Mouse (Mus musculus) embryo, embryonic 11 days (tissue): Measurements from ENCODE around the gene Trappc6b.

ENCODE experiments used
- DNase-seq: peaks from one replicate; pipeline ENCODE4 v3.0.0-alpha.2; 2015

Trappc6b gene

GRCm38 (mm10) chr12:59053976-59054375, 7.3 kb downstream of the Trappc6b start:
- DNase-seq = no peak

DNA sequence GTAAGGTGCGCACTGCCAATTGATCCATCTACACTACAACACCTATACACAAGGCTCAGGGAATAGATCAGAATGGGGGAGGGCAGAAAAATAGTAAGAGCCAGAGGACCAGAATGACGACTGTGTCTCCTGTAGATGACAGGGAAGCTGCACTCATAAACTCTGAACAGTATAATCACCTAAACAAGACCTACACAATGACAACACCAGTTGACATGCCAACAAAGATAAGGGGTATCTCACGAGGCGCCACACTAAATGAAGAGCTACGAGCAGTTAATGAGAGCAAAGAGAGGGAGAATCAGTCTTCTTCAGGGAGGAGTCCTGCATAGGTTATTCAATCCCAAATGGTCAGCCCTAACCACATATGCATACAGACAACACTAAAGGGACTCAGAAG, 8.1 kb downstream of the Trappc6b start:
- no peak for DNase-seq

GRCm38 (mm10) chr12:59052470-59052869, 8.8 kb downstream of the Trappc6b start:
- DNase-seq = no peak

- DNase-seq = no peak
Observed at GRCm38 (mm10) chr12:59040851-59041250, 20.4 kb downstream of the Trappc6b start.

DNA sequence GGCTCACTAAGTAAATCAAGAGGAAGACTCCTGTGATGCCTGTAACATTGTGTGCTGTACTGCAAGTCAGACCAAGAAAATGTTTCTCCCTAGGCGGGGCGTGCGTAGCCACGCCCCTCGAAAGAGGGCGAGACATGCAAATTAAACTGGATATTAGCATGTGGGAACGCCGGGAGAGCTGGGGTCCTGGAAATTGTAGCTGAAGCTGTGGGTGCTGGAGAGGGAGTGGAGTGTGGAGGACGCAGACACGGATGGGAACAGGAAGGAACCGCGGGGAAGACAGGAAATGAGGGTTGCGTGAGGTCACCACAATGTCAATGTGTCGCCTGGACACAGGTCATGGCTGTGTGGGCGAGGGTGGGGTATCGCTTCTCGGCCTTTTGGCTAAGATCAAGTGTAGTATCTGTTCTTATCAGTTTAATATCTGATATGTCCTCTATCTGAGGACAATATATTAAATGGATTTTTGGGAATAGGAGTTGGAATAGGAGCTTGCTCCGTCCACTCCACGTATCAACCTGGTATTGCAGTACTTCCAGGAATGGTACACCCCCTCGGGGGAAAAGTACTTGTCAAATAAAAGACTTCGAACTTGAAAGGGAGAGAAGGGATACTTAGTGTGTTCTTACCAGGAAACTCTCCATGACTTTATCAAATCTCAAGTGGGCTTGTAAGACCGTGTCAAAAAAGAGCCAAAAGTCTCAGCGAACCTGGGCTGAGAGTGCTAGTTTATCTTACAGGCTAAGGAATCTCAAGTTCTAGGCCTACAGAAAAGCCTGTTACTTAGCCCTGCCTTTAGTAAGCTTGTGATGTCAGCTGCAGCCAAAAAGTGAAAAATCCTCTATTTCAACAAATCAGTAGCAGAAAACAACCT, 21.1 kb downstream of the Trappc6b start:
- DNase-seq = peak; percentile 88

DNA sequence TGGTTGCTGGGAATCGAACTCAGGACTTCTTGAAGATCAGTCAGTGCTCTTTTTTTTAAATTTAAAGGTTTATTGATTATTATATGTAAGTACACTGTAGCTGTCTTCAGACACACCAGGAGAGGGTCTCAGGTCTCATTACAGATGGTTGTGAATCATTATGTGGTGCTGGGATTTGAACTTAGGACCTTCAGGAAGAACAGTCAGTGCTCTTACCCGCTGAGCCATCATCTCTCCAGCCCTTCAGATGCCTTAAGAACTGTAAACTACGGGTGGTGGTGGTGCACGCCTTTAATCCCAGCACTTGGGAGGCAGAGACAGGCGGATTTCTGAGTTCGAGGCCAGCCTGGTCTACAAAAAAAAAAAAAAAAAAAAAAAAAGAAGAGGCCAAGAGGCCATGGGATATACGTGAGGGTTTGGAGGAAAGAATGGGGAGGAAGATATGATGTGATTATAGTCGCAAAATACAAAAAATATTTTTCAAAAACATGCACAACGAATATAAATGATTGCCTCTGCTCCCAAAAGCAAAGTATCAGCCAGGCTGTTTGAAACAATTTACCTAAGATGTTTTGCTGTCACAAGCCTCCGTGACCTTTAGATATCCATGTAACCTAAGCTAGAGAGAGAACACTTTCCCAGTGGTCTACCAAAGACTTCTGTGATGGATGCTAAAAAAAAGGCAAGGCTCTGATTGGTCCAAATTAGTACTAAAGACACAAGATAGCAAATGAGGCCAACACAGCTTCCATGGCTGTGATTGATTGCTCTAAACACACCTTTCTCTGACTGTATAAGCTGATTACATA, 21.9 kb downstream of the Trappc6b start:
- no peak for DNase-seq

GRCm38 (mm10) chr12:59032101-59032500, 29.2 kb downstream of the Trappc6b start:
- no peak for DNase-seq

DNA sequence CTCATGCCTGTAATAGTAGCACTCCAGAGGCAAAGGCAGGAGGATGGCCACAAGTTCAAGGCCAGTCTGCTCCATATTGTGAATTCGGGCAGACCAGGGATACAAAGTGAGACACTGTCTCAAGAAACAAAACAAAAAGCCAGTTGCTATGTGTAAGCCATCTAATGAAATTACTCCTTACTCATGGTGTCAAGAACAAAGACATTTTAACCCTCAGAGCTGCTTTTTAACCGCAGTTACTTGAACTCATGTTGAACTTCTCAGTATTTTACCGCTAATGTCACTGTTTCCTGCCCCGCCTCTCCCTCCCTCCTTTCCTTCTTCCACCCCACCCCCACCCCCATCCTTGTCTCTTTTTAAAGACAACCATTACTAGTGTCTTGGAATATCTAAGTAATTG, 40.0 kb downstream of the Trappc6b start:
- DNase-seq = no peak

DNA sequence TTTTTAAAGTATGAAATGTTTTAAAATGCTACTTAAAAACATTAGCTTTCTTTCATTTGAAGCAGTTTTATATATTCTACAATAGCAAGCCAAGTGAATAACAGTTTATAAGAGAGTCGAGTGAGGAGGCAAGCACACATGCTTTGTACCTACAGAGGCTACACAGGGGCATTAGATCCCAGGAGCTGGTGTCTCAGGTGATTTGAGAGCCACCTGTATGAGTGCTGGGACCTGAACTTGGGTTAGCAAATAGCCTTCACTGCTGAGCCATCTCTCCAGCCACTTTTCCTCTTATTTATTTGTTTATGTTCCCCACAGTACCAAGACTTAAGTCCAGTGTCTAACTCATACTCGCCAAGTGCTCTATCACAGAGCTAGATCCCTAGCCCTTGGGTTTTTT, 41.4 kb downstream of the Trappc6b start:
- DNase-seq = no peak

DNA sequence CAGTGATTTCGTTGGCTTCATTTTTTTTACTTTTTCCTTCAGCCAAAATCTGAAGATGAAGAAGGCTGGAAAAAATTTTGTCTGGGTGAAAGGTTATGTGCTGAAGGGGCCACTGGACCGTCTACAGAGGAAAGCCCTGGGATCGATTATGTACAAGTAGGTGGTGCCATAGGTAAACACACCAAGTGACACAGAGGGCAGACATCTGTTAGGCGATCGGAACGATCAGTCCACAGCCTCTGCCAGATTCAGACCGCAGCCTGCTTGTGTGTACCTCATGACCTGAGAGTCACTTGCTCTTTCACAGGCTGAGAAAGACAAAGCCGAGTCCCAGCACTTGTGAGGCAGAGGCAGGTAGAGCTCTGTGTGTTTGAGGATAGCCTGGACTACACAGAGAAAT, 43.3 kb downstream of the Trappc6b start:
- no peak for DNase-seq

GRCm38 (mm10) chr12:59013234-59013633, 48.0 kb downstream of the Trappc6b start, which contains the start of gene Gemin2:
Gene Gemin2 (plus strand): TSS chr12:59013393.
- peak; percentile 97 for DNase-seq

DNA sequence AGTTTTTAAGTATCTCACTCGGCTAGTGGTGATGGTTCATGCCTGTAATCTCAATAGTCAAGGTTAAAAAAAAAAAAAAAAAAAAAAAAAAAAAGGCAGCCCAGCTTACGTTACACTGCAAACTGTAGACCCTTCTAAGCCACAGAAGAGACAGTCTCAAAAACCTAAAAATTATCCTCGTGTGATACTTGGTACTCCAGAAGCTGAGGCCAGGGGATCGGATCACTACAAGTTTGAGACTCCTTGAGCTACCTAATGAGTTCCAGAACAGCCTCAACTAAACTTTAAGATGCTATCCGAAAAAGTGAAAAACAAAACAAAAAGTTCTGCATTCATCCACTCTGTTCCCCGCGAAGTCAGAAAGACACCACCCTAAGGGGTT, 48.6 kb downstream of the Trappc6b start:
- DNase-seq = peak; percentile 36

DNA sequence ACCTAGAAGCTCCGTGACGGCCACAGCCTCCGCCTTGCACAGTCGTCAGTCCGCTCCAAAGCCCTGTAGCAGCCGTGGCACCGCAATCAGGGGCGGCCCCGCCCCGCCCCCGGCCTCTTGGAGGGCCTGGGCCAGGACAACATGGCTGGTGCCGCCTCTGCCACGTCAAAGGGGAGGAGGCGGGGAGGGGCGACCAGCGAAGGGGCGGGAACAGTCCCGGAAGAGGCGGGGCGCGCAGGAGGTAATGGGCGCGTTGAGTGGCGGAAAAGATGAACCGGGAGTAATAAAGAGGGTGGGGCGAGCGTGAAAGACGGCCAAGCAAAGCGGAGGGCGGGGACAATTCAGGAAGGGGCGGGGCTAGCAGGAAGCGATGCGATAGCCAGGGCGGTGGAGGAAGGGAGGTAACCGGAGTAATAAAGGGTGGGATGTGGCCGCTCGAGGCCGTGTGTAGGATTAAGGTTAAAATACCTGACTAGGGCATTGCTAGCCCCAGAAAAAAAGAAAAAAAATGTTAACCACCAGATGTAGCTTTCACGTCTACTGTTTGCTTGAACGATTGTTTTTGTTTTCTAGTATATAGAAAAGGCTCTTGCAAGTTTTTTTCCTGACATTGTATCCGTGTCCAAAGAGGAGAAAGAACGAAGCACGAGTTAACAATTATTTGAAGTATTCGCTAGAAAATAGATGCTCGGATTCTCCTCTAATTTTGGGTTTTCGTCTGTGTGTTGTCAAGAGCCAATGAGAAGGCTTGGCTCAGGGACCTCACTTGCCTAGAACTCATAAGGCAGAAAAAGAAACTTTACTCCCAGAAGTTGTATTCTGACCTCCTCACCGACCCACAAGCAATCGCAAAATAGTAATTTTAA, 49.2 kb downstream of the Trappc6b start, which contains the start of gene Sec23a:
TSS of gene Sec23a (minus strand) at position 174 of the 866 bp plus-strand sequence.
- DNase-seq = peak; percentile 96

- DNase-seq = no peak
Observed at GRCm38 (mm10) chr12:59011275-59011843, 49.9 kb downstream of the Trappc6b start.

GRCm38 (mm10) chr12:59010482-59010881, 50.8 kb downstream of the Trappc6b start:
- DNase-seq = peak; percentile 21
